Mouse (Mus musculus) layer of hippocampus, adult 9-10 months (tissue): ENCODE data around the gene Mon1b.

Source experiments
- DNase-seq: peaks from one replicate; pipeline ENCODE4 v3.0.0; 2022; ENCODE audit warnings: low spot score

The Mon1b gene

DNA sequence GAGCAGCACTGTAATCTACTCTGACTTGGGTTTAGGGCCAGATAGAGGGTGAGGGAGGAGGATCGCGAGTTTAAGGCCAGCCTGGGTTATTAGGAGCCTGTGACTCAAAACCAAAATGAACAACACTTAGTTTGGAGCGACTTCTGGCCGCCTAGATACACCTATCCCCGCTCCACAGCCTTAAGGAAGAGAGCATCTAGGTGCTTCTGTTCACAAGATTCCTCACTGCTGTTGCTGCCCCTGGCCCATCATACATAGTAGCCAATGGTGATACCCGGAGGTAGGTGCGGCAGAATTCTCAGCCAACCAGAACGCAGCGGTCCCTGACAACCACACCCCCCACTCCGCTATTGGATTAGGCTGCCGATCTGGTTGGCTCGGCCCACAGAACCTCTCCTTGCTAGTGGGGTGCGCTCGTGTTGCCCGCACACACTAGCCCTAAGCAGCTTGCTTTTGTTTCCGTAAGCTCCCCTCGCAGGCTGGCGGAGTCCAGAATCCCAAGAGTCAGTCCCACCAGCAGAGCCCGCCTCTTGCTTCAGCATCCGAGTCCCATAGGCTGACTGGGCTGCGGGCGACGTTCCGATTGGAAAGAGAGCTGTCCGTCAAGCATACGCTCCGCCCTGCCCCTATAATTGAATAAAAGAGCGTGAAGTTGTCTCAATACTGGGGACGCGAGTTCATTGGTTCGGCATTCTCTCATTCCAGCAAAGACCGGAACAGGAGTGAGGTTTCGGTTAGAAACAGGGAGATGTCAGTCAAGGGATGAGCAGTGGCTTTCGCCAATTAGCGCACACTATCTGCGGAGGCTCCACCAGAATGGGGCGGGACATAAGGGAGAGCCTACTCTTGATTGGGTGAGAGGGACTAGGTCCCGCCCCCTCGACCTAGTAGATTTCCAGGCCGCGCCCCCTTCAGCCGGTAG, at the start of gene Mon1b:
Gene Mon1b, plus strand, starts transcription at position 918 of the 922 bp plus-strand sequence.
- DNase-seq, result peak; percentile 98

DNA sequence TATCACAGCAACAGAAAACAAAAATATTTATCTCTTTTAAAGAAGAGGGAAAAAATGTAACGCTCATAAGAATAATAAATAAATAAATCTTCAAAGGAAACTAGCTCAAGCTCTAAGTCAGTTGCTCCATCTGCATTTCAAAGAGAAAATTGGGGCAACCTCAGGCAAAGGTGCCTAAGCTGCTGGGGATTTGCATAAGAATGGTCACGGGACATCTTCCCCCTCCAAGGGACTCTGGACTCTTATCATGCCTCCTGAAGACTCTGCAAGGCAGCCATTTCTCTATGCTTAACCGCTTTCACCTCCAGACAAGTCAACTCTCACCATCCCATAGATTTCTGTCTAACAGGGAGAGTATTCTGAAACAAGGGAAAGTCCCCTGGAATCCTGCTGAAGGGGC, 37.0 kb upstream of the Mon1b start:
- DNase-seq, result no peak

DNA sequence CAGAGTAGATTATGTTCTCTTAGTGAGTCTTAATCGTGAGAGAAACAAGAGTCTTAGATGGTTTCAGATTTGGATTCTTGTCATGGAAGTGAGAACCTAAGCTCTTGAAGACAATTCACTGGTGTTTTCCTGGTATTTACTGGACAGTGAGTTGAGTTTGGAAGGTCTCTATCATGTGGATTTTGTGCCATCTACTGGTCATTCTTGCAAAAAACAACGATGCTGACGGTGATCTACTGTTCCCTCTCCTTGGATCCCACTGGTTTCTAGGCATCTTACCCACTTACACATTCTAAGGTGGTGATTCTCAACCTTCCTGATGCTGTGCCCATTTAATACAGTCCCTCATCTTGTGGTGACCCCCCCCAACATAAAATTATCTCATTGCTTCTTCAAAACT, 2.8 kb upstream of the Mon1b start:
- DNase-seq, result peak; percentile 67

DNA sequence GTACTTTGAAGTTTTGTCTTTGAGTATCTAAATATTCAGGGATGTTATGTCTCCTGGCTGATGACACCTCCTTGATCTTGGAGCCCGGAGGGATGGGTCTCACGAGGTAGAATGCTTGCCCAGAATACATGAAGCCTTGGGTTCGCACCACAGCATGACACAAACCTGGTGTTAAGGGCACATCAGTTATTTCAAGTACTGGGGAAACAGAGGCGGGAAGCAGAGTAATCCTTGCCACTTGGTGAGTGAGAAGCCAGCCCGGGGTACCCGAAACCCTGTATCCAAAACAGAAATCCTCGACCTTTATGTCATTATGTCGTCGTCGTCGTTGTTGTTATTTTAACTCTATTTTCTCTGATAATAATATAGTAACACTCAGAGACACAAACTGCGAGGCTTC, 1.2 kb upstream of the Mon1b start:
- DNase-seq, result no peak

DNA sequence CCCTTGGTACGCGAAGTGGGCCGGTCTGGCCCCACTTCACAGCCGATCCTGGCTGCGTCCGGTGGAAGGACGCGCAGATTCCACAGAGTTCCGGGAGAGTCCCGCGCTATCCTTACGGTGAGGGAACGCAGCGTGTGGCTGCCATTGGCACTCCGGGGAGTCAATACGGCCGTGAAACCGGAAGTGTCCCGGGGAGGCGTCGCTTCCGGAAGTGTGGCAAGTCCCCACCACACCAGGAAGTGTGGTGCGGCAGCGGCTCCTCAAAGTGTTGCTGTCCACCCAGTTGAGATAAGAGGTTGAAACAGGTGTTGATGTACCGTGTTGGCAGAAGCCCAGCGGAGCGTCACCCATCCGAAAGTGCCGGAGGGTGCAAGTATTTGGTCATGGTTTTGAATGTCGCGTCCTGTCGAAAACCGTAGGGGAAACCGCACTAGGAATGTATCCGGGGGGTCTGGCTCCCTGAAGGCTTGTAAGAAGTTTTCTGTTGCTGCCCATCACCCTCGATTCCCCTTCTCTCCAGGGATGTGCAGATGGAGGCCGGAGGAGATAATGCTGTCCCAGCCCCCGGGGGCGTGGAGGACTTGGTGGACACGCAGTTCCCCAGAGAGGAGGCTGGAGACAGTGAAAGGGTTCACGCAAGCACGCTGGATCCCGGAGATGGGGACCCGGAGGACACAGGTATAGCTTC, 349 bp downstream of the Mon1b start:
- DNase-seq, result no peak

DNA sequence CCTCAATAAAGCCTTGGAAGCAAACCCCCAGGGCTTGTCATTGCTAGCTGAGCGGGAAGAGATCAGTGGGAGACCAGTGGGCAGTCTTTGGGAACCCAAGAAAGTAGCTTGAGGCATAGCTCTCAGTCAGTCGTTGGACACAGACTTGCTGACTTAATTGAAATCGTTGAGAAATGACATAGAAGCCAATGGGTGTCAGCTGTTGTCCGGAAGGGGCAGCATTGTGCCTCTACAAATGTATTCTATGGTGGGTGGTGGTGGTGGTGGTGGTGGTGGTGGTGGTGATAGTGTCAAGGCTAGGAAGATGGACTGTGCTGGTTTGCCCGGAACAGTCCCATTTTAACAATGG, 867 bp downstream of the Mon1b start:
- no peak for DNase-seq

DNA sequence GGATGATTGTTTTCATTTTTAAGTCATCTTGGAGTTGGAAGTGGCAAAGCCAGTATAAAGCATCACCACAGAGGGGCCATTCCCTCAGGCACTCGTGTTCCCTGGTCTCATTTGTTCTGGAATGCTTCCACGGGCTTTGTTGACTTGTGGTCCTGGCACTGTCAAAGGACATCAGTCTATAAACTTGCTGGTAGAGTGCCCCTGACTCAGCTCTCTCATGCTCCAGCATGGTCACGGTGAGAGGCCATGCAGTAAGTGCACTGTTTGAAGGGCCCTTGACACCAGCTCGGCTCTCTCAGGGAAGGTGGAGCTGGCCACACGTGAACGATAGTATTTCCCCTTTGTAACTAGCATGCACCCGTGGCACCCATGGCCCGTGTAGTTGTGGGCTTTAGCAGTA, 5.0 kb downstream of the Mon1b start:
- DNase-seq, result no peak

DNA sequence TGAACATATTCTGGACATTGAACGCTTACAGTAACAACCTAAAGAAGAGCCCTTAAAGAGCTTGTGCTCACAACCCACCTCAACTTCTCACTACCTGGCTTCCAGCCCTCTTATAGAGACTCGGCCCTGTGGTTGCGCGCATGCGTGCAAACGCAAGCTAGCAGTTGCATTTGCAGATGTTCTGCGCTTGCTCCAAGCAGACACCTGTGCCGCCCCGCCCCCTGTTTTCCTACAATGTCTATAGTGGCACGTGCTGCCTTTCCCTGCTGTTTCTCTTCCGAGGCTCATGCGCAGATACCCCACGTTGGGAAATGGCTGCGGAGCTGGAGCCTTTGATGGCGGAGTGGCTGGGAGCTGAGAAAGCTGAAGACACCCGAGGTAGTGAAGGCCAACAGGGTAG, 7.5 kb downstream of the Mon1b start, which contains the start of gene Syce1l:
Gene Syce1l, plus strand, starts transcription at position 288 of the 400 bp plus-strand sequence.
- no peak for DNase-seq

DNA sequence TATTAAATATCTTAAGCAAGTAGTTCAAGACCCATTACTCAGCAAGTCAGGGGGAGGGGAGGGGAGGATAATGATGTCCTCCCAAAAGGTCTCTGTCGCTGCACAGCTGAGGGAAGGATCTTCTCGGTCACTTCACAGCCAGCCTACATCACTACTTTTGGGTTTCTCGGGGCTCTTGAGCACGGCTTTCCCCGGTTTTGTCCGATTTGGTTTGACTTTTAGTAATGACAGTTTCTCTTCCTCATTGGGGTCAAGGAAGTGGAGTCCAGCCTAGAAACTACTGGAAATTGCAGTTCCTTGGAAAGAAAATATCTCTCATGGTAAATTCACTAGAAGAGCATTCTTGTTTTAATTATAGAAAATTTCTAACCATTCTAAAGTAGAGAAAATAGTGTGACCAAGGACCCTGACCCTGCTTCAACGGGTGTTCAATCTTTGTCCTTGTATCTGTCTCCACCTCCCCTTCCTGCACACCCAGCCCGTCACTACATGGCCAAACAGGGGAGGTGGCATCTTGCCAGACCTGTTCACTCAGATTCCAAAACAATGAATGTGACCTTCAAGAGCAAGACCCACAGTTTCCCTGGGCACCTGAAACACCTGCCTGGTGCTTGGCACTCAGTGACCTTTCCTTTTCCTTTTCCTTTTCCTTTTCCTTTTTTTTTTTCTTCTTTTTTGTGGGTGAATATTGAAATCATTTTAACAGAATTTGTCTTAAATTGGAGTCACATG, 8.3 kb downstream of the Mon1b start:
- DNase-seq, result no peak

DNA sequence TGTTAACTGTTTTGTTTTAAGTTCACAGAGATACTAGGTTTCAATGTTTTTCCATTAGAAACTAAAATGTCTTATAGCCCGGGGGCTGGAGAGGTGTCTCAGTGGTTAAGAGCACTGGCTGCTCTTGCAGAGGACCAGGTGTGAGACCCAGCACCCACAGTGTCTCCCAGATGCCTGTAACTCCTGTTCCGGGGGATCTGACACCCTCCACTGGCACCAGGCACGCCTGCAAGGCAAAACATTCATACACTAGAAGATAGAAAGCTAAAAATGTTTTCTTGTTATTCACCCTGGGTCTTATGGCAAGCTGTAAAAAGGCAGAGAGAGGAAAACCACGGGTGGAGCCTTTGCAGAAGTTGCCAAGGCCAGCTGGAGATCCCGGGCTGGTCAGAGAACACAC, 9.8 kb downstream of the Mon1b start:
- no peak for DNase-seq

DNA sequence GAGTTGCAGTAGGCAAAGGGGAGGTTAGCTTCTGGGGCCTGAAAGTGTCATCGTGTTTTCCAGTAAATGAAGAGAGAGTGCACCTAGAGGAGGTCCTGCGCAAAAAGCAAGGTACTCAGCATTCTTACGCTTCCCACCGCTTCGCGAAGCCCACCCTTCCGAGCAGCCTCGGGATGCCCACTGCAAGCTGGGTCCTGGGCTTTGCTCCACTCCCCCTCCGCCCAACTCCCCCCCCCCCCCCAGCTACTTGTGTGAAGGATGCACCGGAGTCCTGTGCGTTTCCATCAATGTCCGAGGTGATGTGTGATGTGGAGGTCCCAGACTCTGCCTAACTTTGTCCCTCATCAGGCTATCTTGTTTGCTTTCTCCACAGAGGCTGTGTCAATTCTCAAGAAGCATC, 17.1 kb downstream of the Mon1b start:
- no peak for DNase-seq

DNA sequence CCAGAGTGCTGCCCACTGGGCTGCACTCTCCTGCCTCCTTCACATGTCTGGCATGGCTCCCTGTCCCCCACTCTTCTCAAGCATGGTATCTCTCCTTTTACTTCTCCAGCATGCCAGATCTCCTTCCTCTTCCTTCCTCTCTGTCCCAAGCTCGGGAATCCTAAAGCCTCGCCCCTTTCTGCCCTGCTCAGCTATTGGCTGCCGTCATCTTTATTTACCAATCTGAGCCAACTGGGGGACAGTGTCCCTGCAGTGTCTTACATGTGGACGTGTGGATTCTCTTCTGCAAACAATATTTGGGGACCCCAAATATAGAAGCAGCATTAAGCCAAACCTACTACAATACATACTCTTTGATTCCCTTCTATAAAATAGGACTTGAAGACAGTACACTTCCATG, 17.8 kb downstream of the Mon1b start:
- DNase-seq, result no peak

DNA sequence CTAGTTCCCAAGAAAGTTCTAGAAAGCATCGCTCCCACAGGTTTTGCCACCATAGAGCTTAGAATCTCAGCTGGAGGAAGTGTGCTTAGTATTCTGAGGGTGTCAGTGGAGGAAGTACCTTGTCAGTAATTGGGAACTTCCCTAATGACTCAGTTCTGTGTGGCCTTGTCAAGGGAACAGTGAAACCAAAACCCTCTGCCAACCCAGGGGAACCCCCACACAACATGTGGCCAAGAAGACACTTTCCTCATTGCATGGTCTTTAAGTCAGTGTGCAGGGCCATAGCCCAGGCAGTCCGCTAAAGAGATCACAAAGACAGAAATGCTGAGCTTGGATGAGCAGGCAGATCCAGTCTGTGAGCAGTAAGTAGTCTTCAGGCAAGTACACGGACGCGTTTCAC, 20.8 kb downstream of the Mon1b start:
- DNase-seq, result no peak

DNA sequence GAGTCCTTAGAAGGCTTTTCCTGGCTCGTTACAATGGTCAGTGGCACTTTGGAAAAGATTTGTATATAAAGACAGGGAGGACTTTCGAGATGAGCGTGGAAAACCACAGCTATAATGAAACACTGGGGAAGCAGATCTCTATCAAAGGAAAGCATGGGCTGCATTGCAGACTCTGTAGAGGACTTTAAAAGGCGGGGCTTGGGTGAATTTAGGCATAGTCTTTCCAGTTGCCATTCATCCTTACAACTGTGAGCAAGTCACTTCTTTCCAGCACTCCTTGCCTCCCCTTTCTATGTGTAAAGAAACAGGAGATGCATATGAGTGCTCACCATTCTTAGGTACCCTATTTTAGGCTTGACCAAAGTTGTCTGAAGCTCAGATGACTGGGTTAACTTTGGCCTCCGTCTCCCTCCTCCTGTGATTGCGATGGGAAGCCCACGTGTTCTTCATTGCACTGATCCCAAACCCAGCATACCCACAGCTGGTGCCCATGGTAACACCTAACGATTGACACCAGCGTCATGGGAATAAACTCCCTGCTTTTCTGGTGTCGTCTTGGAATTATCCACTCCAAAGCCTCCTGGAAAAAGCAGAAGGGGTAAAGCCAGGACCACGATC, 21.4 kb downstream of the Mon1b start:
- DNase-seq, result no peak

DNA sequence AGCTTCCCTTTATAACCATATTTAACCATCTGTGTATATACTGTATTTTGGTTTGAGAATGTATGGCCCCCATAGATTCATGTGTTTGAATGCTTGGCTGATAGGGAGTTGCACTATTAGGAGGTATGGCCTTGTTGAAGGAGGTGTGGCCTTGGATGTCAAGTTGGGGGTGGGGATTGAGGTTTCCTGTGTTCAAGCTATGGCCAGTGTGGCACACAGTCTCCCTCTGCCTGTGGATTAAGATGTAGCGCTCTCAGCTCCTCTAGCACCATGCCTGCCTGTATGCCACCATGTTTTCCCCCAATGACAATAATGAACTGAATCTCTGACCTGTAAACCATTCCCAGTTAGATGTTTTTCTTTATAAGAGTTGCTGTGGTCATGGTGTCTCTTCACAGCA, 24.7 kb downstream of the Mon1b start:
- DNase-seq, result no peak

DNA sequence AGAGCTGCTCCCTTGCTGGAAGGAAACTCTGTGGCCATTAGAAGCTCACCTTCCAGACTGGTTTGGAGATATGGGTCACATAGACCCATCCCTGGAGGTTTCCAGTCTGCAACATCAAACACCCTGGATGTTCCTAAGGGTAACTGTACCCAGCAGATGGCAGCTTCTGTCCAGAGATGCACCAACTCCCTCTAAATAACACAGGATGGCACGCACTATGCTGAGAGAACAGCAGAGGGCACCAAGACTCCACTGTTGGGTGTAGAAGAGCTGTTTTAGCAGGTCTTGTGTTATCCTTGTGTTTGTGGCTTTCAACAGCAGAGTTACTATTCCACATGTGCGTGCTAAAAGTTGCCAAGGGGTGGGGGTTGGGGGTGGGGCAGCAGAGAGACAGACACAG, 29.2 kb downstream of the Mon1b start:
- DNase-seq, result peak; percentile 90

DNA sequence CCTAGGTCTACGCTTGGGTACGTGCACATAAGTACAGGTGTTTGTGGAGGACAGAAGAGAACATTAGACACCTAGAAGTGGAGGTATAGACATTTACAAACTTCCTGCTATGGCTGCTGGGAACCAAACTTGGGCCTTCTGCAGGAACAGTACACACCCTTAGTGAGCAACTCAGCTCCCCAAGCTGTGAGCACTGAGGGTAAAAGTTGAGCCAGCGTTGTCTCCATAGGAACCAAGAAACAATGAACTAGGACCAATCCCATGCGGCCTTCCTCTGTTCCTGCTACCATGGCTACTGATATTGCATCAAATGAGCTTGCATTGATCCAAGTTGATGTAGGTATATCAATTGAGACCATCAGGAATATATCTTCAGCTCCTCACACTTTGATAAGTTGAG, 29.6 kb downstream of the Mon1b start:
- no peak for DNase-seq

DNA sequence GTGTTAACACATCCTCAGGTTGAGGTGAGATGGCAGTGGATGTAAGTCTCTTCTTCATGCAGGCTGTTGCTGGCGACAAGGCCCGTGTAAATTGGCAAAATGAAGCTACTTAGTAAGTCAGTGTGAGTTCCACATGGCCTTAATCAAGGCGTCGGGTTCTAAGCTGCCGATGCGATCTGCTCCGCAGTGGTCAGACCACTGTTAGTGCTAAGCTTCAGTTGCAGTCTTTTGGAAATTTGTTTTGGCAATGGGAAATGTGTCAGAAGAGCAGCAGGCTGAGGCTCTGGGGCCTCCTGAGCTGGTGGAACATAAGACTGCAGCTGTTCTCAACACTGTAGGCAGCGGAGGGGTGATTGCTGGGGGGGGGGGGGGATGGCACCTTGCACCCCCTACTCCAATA, 30.6 kb downstream of the Mon1b start:
- no peak for DNase-seq

DNA sequence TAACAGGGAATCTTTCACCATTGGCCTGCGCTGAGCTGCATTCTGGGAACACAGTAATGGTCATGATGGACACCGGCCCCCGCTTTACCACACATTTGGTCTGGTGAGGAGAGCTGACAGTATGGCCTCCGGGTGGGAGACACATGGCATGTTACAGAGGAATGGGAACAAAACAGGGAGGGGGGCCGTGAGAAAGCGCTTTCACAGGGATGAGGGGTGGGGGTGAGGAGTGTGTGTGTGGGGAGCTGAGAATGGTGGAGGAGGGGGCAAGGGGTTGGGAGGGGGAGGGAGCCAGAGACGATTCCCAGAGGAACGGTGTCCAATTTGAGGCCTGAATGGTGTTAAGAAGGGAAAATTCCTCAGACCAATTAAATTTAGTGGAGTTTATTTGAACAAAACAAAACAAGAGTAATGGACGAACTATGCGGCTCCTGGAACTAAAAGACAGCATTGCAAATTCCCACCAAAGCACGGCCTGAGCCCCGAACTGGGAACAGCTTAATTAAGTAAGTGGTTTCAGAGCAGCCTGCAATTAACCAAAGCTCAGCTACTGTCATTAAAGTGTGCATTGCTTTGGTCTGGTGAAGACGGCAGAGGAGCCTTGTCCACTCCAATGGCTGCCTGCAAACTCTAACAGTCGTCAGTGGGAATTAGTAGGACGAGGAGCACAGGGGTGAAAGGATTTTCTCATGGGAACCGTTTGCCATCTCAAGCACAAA, 31.5 kb downstream of the Mon1b start:
- no peak for DNase-seq

DNA sequence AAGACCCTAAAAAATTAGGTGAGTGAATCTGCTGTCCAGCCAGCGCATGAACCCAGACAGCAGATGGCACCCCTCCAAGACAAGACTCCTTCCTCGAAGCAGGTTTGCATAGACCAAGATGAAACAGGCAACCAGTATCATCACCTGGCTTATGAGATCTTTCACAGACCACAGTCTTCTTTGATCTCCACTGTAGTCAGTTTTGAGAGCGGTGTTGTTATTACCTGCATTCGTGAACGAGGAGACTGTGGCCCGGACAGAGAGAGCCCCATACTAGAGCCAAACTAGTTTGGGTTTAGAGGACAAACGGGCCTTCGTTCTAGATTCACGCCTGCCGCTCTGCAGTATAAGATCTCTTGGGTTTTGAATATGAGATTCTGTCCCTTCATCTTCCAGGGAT, 34.5 kb downstream of the Mon1b start:
- DNase-seq, result no peak

DNA sequence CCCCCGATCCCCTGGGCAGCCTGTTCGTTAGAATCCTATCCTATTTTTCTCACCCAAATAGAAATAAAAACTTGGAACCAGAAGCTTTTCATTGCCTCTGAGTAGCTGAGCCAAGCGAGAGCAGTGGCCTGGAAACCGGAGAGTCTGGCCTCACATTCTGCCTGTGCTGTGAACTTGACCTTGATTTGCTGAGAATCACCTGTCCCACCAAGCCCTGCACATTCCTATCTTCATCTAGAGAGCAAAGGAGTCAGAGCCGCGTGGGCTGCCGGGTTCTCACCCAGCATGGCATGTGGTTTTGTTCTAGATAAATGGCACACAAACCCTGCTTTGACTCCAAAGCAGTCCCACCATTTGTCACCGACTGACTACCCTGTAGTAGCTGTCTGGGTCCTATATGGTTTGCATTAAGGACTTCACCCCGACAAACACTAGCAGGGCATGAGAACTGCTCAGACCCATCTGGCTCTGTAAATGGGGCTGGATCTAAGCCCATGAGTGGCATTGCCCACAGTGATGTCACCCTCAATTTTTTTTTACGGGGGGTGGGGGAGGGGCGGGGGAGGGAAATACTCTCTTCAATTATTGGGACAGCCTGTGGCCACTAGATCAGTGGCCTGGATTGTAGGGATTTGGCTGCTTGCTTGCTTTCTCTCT, 37.3 kb downstream of the Mon1b start:
- DNase-seq, result no peak
